Mouse (Mus musculus) lung, embryonic 15.5 days (tissue): ENCODE results near the gene Actr3. TPM values are rescaled to one million over a fixed set of nuclear protein-coding genes. Genes with fewer than 3 reads are reported as not detected.

Experiments used
- ATAC-seq: fragments of 200-750 bp; cut with Nextera tagmentation; 2 replicates; pipeline ENCODE4 v1.8.0; 2017; ENCODE audit warnings: moderate number of reproducible peaks, borderline replicate concordance; ENCODE audit not compliant: low FRiP score, low TSS enrichment; ENCODE audit errors: extremely low read depth
- H3K27ac ChIP-seq: fragments of 300-500 bp; sonication (generic); 2 replicates; pipeline ENCODE4 v1.5.1; 2015; ENCODE audit warnings: moderate library complexity, mild to moderate bottlenecking, inconsistent platforms
- H3K27me3 ChIP-seq: fragments of 300-500 bp; sonication (generic); 2 replicates; pipeline ENCODE4 v1.6.1; 2015; ENCODE audit warnings: inconsistent platforms
- H3K36me3 ChIP-seq: fragments of 300-500 bp; sonication (generic); 2 replicates; pipeline ENCODE4 v1.6.1; 2015; ENCODE audit warnings: inconsistent platforms
- H3K4me1 ChIP-seq: fragments of 300-500 bp; sonication (generic); 2 replicates; pipeline ENCODE4 v1.6.1; 2015; ENCODE audit warnings: inconsistent platforms
- H3K4me2 ChIP-seq: fragments of 300-500 bp; sonication (generic); 2 replicates; pipeline ENCODE4 v1.6.1; 2015; ENCODE audit warnings: inconsistent platforms, mild to moderate bottlenecking, moderate library complexity
- H3K4me3 ChIP-seq: fragments of 300-500 bp; sonication (generic); 2 replicates; pipeline ENCODE4 v1.5.1; 2015; ENCODE audit warnings: mild to moderate bottlenecking, inconsistent platforms
- H3K9ac ChIP-seq: fragments of 300-500 bp; sonication (generic); 2 replicates; pipeline ENCODE4 v1.6.1; 2015; ENCODE audit warnings: inconsistent platforms
- H3K9me3 ChIP-seq: fragments of 300-500 bp; sonication (generic); 2 replicates; pipeline ENCODE4 v1.6.1; 2016; ENCODE audit warnings: inconsistent platforms
- WGBS: fragments of 180-500 bp; shearing (Covaris S2); methylation state at CpG from one replicate; pipeline ENCODE4 v1.1.7; 2015; 5-methylcytosine and 5-hydroxymethylcytosine counted together
- polyA plus RNA-seq: library from polyadenylated mRNA; unstranded; fragments of >200 nt; fragmentation: Nextera tagmentation; extraction: Ambion mirVana; gene quantifications from 2 replicates; pipeline ENCODE4 v1.2.1, GENCODE M21; 2015

Gene Actr3
- 335 and 337 TPM in 2 replicates for polyA plus RNA-seq

DNA sequence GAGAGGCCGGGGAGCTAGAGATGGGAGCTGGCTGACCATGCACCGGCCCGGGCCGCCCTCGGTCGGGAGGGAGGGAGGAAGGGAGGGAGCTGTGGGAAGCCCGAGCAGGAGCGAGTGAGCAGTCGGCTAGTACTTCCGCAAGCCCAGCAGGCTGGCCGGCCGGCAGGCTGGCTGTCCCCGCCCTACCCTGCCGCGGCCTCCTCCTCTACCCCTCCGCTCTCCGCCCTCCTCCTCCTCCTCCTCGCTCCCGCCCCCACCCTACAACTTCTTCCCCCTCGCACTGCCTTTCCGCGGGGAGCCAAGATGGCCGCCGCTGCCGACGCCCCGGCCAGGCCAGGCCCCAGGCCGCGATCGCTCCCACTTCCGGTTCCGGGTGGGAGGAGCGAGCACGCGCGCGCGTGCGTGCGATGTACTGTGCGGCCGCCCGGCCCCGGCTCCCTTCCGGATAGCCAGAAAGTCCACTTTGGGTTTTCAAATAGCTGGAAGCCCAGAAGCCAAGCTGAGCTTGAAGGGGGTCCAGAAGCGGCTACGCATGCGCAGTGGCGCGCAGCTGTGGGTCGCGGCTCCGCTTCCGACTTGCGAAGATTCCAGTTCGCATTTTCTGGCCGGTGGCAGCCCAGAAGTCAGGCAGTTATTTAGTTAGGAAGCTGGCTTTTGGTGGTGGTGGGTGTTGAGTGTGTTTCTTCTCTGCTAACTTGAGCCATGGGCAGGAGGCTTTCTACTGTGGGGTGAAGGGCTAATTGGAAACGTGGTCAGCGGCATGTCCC is at the start of gene Actr3:
Actr3 (minus strand) TSS at position 359 of the 767 bp plus-strand sequence.
- peak within 1 kb of the TSS; percentile 97 for H3K9ac ChIP-seq
- H3K4me2 ChIP-seq: peak within 1 kb of the TSS; percentile 60
- H3K4me3 ChIP-seq: peak within 1 kb of the TSS; percentile 90
- WGBS: under 1% methylated on average over 48 of the region's 59 CpGs
- no peaks in the 10 kb centered on the region for H3K9me3 ChIP-seq
- peak; percentile 95 for ATAC-seq
- H3K27me3 ChIP-seq: no peaks in the 10 kb centered on the region
- no peaks in the 10 kb centered on the region for H3K36me3 ChIP-seq
- peaks cover 40% of the 10 kb centered on the region for H3K4me1 ChIP-seq
- H3K27ac ChIP-seq: peak within 1 kb of the TSS; percentile 99

DNA sequence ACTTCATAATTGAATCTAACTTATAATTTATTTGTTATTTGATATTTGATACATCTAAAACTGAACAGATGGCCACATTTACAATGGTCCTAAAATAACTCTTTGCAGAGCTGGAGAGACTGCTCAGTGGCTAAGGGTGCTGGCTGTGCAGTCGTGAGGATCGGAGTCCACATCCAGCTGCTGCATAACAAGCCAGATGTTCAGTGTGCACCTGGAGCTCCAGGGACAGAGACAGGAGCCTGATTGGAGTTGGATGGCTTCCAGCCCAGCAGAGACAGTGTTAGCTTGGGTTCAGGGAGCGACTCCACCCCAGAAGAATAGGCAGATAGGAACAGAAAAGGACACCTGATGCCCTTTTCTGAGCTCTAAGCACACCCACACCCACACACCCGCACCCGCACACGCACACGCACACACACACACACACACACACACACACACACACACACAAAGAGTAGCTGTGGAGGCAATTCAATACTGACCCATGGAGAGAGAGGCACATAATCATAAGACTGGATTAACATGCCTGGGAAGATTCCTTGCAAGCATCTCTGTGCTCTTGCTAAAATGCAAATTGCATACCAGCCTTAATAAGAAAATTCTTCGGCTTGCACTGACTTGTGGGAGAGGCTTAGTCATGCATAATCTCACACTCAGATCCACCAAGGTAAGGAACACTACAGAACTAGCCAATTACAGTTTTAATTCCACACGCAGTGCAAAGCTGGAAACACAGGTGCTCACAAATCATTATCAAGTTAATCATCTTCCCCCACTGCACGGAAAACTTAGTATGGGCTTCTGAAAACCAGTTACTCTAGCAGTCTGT is 47.1 kb upstream of the Actr3 start:
- Histone ChIP-seq H3K27me3 (no peaks in the 10 kb centered on the region), H3K9me3 (no peaks in the 10 kb centered on the region), H3K36me3 (no peaks in the 10 kb centered on the region), H3K4me1 (0 out of 2 replicates have a peak, but pooled peaks cover 6% of the 10 kb centered on the region), H3K4me3 (no peak overlapping the region), H3K4me2 (no peak overlapping the region), H3K9ac (no peak overlapping the region), H3K27ac (peak overlapping the region; percentile 63)
- no peak for ATAC-seq
- 49% methylated on average over 10 of the region's 10 CpGs for WGBS

- H3K36me3 ChIP-seq: no peaks in the 10 kb centered on the region
- no peak overlapping the region for H3K4me2 ChIP-seq
- ATAC-seq: peak; percentile 52; the same call in 1 of the 2 replicates
- H3K9ac ChIP-seq: no peak overlapping the region
- no peaks in the 10 kb centered on the region for H3K27me3 ChIP-seq
- H3K27ac ChIP-seq: no peak overlapping the region; the same call in 1 of the 2 replicates
- 0 out of 2 replicates have a peak, but pooled peaks cover 6% of the 10 kb centered on the region for H3K4me1 ChIP-seq
- no peak overlapping the region for H3K4me3 ChIP-seq
- no peaks in the 10 kb centered on the region for H3K9me3 ChIP-seq
Observed at GRCm38 (mm10) chr1:125481842-125482241, 46.3 kb upstream of the Actr3 start.

GRCm38 (mm10) chr1:125478588-125478987 is 43.1 kb upstream of the Actr3 start:
- Histone ChIP-seq H3K9ac (no peak overlapping the region), H3K4me1 (0 out of 2 replicates have a peak, but pooled peaks cover 6% of the 10 kb centered on the region), H3K27me3 (no peaks in the 10 kb centered on the region), H3K27ac (no peak overlapping the region), H3K4me3 (no peak overlapping the region), H3K4me2 (no peak overlapping the region), H3K9me3 (no peaks in the 10 kb centered on the region), H3K36me3 (no peaks in the 10 kb centered on the region)
- WGBS: 72% methylated on average over 6 of the region's 6 CpGs
- no peak for ATAC-seq

GRCm38 (mm10) chr1:125475961-125476682 is 40.6 kb upstream of the Actr3 start:
- Histone ChIP-seq H3K4me3 (no peak overlapping the region), H3K9me3 (no peaks in the 10 kb centered on the region), H3K4me2 (no peak overlapping the region), H3K9ac (no peak overlapping the region), H3K27ac (no peak overlapping the region), H3K36me3 (no peaks in the 10 kb centered on the region), H3K27me3 (no peaks in the 10 kb centered on the region), H3K4me1 (no peaks in the 10 kb centered on the region)
- 37% methylated on average over 6 of the region's 6 CpGs for WGBS
- ATAC-seq: no peak

DNA sequence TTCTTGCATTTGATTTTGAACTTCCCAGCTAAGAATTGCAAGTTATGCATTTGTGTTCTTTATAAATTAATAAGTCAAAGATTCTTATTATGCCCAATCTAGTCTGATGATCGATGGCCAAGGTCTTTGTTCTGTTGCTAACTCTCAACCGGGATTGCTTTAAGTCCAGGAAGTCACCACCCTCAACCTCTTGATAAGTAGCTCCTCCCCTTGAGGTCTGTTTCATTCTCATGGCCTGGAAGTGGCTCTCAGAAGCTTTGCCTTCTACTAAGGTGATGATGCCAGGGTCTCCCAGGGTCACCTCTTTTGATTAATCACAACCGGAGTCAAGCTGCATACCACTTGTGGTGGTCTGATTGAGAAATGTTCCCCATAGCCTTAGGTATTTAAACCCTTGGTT is 38.3 kb upstream of the Actr3 start:
- 81% methylated on average over 3 of the region's 3 CpGs for WGBS
- no peaks in the 10 kb centered on the region for H3K36me3 ChIP-seq
- no peaks in the 10 kb centered on the region for H3K9me3 ChIP-seq
- no peaks in the 10 kb centered on the region for H3K27me3 ChIP-seq
- H3K4me3 ChIP-seq: no peak overlapping the region
- H3K27ac ChIP-seq: no peak overlapping the region
- no peak overlapping the region for H3K9ac ChIP-seq
- no peak overlapping the region for H3K4me2 ChIP-seq
- no peak for ATAC-seq
- no peaks in the 10 kb centered on the region for H3K4me1 ChIP-seq

- Histone ChIP-seq H3K9ac (no peak overlapping the region), H3K4me3 (no peak overlapping the region), H3K4me1 (no peaks in the 10 kb centered on the region), H3K36me3 (no peaks in the 10 kb centered on the region), H3K27me3 (no peaks in the 10 kb centered on the region), H3K4me2 (no peak overlapping the region), H3K27ac (no peak overlapping the region), H3K9me3 (no peaks in the 10 kb centered on the region)
- no peak for ATAC-seq
- 76% methylated on average over 4 of the region's 4 CpGs for WGBS
Observed at GRCm38 (mm10) chr1:125473126-125473666, 37.7 kb upstream of the Actr3 start.

- ATAC-seq: no peak
- Histone ChIP-seq H3K9me3 (no peaks in the 10 kb centered on the region), H3K27me3 (no peaks in the 10 kb centered on the region), H3K9ac (no peak overlapping the region), H3K4me3 (no peak overlapping the region), H3K4me2 (no peak overlapping the region), H3K36me3 (no peaks in the 10 kb centered on the region), H3K4me1 (0 out of 2 replicates have a peak, but pooled peaks cover 4% of the 10 kb centered on the region), H3K27ac (no peak overlapping the region)
- 66% methylated on average over 4 of the region's 4 CpGs for WGBS
Observed at GRCm38 (mm10) chr1:125470805-125471648, 35.5 kb upstream of the Actr3 start.

DNA sequence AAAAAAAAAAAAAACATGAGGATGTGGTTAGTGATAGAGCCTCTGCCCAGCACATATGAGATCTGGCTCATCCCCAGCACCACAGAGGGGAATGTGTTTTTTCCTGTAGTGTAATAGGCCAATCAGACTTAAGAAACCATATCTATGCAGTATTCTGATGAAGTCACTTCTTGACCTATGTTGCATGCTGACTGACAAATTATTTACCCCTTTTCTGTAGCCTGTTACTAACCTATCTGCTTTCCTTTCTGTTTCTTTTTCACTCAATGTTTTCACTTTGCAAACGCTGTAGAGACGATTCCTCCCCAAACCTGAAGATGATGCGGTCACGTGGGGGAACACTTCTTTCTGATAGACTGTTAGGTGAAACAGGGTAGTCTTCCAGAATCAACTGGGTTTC is 32.4 kb upstream of the Actr3 start:
- Histone ChIP-seq H3K27me3 (no peaks in the 10 kb centered on the region), H3K4me2 (no peak overlapping the region), H3K9ac (no peak overlapping the region), H3K4me1 (0 out of 2 replicates have a peak, but pooled peaks cover 4% of the 10 kb centered on the region), H3K27ac (no peak overlapping the region), H3K4me3 (no peak overlapping the region), H3K9me3 (no peaks in the 10 kb centered on the region), H3K36me3 (no peaks in the 10 kb centered on the region)
- ATAC-seq: no peak
- 87% methylated on average over 4 of the region's 4 CpGs for WGBS

GRCm38 (mm10) chr1:125466621-125467257 is 31.2 kb upstream of the Actr3 start:
- ATAC-seq: peak; percentile 64
- no peak overlapping the region for H3K4me2 ChIP-seq
- H3K9me3 ChIP-seq: no peaks in the 10 kb centered on the region
- no peaks in the 10 kb centered on the region for H3K36me3 ChIP-seq
- 32% methylated on average over 10 of the region's 10 CpGs for WGBS
- no peaks in the 10 kb centered on the region for H3K27me3 ChIP-seq
- H3K27ac ChIP-seq: no peak overlapping the region
- H3K9ac ChIP-seq: no peak overlapping the region
- 0 out of 2 replicates have a peak, but pooled peaks cover 4% of the 10 kb centered on the region for H3K4me1 ChIP-seq
- no peak overlapping the region for H3K4me3 ChIP-seq
